Mouse (Mus musculus) layer of hippocampus, adult 8-10 months (tissue): Measurements from ENCODE around the gene Homez. TPM values are rescaled to one million over a fixed set of nuclear protein-coding genes. Genes with fewer than 3 reads are reported as not detected.
A peak's percentile ranks its signal among the peaks of the same experiment; 100 is the strongest.

Source experiments
- DNase-seq, 2 experiments: peaks; one replicate each; pipeline ENCODE4 v3.0.0; 2022; ENCODE audit warnings: low spot score in 2 of 2
- total RNA-seq, 4 experiments: library from RNA; stranded (reverse); gene quantifications; 2 replicates each; pipeline ENCODE4 v1.2.4; 2022

The Homez gene
- total RNA-seq, 4 experiments from 2014 or later, result 20.3 to 33.2 (median 26.2) TPM

- DNase-seq, result no peak
These were observed 3.4 kb upstream of the Homez start for GRCm38 (mm10) chr14:54874165-54874564.

DNA sequence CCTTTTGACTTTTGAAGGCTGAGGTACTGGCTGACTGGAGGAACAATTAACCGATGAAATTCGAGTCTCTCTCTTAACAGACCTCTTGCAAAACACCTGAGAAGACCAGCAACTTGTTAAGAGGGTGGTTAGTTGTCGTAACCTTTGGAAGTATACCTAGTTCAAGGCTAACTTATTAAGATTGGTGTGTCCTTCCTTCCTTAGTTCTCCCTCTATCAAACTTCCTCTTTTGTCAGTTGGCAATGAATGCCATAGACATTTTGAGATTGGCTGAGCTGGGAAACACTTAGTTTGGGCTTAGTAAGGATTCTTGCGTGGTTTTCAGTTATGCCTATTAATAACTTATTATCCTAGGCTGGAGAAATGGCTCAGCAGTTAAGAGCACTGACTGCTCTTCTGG is 2.7 kb downstream of the Homez start:
- DNase-seq, result no peak

DNA sequence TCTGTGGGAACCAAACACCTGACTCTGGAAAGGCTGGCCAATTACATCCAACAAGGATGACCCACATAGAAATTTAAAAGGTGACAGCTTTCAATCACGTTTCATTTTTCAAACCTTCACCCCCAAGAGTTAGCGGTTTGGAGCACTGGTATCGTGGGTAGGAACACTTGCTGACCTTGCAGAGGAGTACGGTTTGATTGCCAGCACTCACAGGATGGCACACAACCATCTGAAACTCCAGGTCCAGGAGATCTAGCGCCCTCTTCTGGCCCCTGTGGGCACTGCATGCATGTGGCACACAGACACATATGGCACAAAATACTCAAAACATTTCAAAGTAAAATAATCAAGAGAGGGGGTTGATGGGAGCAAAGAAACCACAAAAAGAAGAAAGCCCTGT is 3.8 kb downstream of the Homez start:
- DNase-seq, result no peak

- no peak for DNase-seq
These were observed 4.5 kb downstream of the Homez start for GRCm38 (mm10) chr14:54866268-54866667.

GRCm38 (mm10) chr14:54865626-54866025 is 5.1 kb downstream of the Homez start:
- no peak for DNase-seq

- DNase-seq, result no peak
These were observed 6.3 kb downstream of the Homez start for GRCm38 (mm10) chr14:54864313-54865036.

DNA sequence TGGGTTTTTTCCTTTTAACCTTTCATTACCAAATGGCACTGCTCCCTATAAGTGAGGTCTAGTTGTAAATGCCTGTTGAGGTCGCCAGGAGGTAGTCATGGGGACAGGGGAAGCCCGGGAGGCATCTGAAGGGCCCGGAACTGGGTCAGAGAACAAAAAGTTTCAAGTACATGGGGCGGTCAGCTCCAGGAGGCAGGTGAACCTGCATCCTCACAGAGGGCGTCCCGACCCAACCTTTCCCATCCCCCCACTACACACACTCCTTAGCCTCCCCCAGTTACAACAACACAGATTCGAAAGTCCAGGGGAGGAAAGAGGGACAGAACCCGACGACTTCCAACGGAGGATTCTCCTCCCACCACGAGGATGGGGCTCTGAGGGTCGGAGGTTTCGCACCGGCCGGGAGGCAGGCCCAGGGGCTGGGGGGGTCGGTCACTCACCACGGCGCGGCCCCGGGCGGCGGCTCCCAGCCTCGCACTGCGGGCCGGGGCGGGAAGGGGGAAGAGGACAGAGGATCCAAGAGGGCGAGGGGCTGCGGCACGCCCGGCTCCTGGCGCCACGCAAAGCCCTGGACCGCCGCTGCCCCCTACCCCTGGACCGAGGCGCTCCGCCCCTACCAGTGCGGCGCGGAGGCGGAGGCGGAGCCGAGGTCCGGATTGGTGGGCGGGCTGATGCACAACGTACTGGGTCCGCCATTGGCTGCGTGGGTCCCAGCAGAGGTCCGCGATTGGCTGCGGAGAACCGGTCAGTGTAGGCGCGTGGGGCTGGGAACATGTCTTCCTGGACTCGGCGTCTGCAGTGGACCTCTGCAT is 7.1 kb downstream of the Homez start:
- peak; percentile 88 to 93 for DNase-seq

DNA sequence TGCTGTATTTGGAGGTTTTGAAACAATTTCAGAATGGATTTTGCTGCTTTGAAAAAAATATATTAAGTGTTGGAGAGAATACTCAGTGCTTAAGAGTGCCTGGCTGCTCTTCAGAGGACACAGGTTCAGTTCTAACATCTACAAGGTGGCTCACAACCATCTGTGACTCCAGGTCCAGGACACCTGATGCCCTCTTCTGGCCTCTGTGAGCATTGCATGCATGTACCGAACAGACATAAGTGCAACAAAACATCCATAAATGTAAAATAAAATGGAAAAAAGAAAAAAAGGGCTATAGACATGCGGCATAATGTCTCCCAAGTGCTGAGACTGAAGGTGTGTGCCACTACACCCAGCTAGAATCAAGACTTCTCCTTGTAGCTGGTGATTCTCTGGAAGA is 10.2 kb downstream of the Homez start:
- peak in 1 of 2 experiments; percentile 65 for DNase-seq

DNA sequence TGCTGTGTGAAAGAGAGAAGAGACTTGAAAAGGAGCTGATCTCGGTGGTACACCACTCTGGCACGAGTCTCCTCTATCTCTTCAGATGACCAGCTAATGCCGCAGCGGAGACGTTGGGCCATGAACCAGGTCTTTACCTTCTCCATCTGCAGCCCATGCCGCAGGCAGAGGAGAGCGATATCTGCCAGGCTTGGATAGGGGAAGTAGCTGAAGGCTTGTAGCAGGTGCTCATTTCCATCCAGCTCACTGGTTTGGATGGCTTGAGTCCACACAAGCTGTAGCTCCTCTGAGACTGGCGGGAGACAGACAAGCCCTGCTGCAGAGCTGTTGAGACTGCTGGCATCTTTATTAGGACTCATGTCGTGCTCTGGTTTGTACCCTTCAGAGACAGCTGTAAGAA is 12.9 kb downstream of the Homez start:
- DNase-seq, result no peak

- no peak for DNase-seq
These were observed 14.1 kb downstream of the Homez start for GRCm38 (mm10) chr14:54856703-54857102.

- no peak for DNase-seq
These were observed 15.0 kb downstream of the Homez start for GRCm38 (mm10) chr14:54855726-54856125.

DNA sequence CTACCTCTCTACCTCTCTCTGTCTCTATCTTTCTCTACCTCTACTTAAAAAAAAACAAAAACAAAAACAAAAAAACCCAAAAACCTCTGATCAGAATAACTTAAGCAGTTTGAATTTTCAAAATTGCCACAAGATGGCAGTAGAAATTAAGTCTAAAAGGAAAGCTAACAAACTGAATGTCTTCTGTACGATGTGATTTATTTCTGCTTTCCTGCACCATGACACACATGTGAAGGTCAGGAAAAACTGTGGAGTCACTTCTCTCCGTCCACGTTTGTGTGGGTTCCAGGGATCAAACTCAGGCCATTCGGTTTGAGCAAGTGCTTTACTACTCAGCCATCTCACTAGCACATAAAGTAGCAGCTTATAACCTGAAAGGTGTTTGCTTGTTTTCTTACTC is 27.3 kb downstream of the Homez start:
- no peak for DNase-seq

DNA sequence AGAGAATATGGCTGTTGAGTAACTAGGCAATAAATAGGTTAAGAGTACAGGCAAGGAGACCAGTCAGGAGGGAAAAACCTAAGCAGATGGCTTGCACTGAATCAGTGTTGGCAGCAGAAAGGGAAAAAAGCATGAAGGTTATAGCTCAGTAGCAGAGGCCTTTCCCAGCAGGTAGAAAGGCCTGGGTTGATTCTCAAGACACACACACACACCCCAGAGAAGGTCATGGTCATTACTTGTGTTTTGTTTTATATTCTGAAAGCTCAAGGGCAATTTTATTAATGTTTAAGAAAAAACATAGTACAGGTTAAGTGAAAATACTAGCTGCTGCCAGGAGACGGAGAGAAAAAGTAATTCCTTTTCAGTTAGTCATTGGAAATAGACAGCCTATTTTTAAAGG is 47.0 kb downstream of the Homez start:
- DNase-seq, result no peak

DNA sequence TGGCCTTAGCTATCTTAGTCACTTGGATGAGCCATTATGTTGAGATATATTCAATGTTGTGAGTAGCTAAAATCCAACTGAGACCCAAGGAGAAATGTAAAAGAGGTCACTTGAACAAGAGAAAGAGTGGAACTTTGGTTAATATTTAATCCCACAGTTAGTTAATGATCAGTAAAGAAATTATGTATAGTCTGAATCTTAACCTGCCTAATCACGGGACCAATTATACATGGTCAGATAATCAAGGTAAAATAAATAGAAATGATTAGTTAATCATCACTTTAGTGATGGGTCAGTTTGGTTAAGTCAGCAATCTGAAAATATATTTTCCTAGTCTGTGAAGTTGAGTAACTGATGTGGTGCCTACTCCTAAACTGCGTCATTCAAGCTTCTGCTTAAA is 48.5 kb downstream of the Homez start:
- DNase-seq, result no peak

- DNase-seq, result peak; percentile 19 to 20
These were observed 53.0 kb downstream of the Homez start for GRCm38 (mm10) chr14:54817791-54818190.

DNA sequence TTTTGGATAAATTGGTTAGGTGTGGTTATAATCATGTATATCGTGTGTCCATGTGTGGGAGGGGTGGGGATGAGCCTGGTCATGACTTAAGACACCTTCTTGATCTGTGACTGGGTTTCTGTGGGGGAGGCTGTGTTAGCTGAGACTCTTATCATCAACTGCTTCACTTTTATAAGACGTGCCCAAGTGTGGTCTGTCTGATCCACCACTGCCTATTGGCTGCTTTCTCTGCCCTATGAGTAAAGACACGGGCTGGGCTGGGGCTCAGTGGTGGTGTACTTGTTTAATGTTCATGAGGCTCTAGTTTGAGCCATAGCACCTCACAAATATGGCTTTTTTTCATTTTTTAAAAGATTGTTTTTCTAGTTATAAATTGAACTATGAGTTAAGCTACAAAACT is 55.0 kb downstream of the Homez start:
- DNase-seq, result no peak

- DNase-seq, result no peak
These were observed 56.8 kb downstream of the Homez start, which contains the start of gene Rnf212b for GRCm38 (mm10) chr14:54813991-54814390. TSS of gene Rnf212b (plus strand) at chr14:54814141.

- no peak for DNase-seq
These were observed 61.1 kb downstream of the Homez start for GRCm38 (mm10) chr14:54809668-54810033.

GRCm38 (mm10) chr14:54808718-54809667 is 61.8 kb downstream of the Homez start:
- no peak for DNase-seq

- DNase-seq, result no peak
These were observed 64.6 kb downstream of the Homez start for GRCm38 (mm10) chr14:54806124-54806523.
